Mouse (Mus musculus) NIH3T3 (cell line): ENCODE measurements at regions not wholly inside any gene's neighbourhood (a gene's known extent, or its start where the extent isn't known, plus 50 kb on each side); places are given as distances from the start of the nearest gene placed in this dataset.
"Not testable (repeated sequence)": the region's sequence is repeated elsewhere in the genome, so short reads cannot be mapped to it uniquely, and the experiment has no call there.

ENCODE experiments used
- DNase-seq: peaks from one replicate; pipeline ENCODE4 v3.0.0-alpha.2; 2012; ENCODE audit warnings: low read depth

DNA sequence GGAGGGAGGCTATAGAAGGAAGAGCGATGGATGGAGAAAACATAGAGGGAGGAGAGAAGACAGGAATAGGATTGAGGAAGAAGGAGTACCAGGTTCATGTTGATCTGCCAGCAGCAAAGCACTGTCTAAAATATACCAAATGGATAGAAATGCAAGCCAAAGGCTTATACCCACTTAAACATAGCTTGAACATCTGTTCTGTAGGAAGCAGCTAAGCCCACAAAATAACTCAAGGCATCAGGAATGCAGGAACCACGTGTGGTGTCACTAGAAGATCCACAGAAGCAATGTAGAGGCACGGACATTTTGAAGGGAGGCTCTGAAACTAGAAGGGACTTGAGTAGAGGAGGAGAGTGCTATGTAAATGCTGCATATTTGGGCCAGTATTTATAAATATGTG lies 78.9 kb downstream of the Smgc start:
- no peak for DNase-seq

DNA sequence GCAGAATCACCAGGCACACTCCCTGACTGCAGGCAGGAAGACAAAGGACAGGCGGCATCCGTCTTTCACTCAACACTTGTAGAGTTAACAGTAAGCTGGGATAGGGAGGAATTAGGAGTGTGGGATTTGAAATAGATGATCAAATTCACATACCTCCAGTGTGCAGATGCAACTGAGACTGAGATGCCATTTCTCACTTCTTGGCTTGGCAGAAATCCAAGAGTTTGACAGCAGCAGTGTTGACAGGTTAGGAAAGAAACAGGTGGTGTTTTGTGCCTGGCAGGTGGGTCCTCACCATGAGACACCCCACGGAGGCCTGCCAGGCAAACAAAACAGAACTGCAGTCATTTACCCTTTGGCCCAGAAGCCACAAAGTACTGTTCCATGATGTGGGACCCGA lies 79.8 kb downstream of the Smgc start:
- no peak for DNase-seq

DNA sequence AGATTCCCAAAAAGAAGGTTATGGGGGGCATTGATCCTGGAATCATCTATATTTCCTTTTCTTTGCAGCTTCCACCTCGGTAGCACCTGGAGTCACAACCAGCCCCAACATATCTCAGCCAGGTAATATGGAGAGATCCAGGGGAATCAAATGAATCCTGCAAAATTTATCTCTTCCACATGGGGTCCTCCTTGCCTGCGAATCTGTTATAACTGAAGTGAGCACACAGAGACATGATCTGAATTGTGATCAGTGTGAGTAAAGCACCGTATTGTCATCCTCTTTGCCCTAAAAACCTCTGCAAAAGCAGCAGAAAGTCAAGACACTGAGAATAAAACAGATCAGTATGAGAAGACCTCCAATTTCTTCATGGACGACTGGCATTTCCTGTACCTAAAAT lies 86.5 kb downstream of the Smgc start:
- no peak for DNase-seq

DNA sequence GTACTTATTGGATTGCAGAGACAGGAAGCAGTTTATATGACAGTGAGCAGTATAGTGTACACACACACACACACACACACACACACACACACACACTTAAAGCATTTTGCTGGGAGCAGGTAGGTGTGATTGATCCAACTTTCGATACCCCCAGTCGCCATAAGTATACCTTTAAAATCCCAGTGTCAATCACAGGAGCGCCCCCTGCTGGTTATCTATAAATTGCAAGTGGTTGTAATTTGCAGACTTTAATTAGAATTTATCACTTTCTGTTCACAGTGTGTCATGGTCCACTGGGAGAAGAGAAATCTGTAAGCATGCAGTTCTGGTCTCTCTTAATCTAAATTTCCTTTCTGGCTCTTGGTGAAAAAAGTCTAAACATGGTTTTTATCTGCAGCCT lies 89.4 kb downstream of the Smgc start:
- peak; percentile 17 for DNase-seq

DNA sequence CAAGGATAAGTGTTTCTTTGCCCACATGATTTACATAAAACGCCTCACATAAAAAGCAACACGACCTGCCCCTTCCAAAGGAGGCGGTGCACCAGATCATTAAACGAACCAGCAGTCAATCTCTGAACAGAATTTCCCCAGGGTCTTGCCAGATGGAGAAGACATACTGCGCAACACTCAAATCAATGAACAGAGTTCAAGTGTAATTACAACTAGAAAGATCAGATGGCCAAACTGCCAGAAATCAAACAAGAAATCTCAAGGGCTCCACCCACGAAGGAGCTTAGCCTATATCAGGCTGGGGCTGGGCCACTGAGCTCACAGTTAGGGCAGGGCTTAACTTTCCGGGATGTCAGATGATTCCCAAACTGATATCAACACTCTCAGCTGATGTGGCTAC lies 90.4 kb downstream of the Smgc start:
- no peak for DNase-seq

DNA sequence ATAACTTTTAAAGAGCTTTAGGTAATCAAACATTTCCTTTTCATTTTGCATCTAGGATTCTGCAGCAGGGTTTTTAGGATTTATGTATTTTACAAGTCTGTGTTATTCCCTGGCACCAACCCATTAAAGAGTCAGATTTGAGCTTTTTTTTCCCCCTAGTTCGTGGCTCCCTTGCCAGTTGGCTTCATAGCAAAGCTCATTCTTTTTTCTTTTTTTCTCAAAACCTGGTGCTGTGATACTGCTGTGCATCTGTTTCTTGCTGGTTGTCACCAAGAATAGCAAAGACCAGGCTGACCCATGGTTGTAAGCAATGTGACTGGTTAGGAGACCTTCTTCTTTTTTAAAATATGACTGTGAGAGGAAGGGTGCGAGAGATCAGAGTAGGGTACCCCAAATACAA lies 93.7 kb upstream of the Cntn1 start:
- DNase-seq = no peak

DNA sequence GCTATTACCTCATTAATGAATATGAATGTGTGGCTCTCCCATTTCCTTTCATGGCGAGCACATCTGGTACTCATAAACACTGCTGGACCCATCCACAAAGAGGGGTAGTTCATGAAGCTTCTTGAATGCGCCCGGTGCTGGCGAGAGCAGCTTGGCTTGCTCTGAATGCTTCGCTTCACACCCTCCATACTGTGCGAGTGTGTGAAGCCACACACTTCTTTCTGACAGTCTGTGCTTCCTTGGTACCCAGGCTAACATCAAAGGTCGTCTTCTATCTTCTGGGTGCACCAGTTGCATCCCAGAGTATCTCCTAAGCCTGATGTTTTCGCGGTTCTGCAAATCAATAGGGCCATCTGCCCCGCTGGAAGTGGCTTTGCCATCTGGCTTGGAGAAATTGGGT lies 85.8 kb upstream of the Cntn1 start:
- no peak for DNase-seq

DNA sequence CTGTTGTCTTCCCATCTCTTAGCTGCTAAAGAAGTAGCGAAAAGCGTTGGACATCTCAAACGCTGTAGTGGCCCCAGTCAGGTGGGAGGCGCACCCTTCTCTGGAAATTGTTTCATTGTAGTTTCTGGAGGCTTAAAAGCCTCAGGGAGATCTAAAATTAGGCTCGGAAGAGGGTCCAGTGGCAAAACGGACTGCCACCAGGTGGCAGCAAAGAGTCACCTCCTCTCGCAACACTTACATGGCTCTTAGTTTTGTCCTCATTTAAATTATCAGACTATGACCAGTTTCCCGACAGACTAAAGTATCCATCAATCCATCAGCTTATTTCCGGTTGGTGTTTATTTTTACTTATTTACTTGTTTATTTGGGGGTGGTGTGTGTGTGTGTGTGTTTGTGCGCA lies 81.6 kb upstream of the Cntn1 start:
- peak; percentile 81 for DNase-seq

DNA sequence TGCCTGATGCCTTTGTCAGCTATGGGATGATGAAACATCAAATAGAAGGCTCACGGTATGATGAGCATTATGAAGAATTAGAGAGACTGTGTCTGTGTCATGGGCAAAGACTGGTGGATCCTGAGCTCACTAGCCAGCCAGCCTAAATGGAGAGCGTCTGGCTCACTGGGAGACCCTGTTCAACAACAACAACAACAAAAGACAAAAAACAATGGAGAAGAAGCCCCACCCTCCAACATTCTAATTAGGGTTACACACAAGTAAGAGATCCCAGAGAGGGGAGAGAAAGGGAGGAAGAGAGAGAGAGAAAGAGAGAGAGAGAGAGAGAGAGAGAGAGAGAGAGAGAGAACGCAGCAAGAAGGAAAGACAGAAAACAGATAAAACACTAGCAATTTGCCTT lies 79.6 kb upstream of the Cntn1 start:
- no peak for DNase-seq

DNA sequence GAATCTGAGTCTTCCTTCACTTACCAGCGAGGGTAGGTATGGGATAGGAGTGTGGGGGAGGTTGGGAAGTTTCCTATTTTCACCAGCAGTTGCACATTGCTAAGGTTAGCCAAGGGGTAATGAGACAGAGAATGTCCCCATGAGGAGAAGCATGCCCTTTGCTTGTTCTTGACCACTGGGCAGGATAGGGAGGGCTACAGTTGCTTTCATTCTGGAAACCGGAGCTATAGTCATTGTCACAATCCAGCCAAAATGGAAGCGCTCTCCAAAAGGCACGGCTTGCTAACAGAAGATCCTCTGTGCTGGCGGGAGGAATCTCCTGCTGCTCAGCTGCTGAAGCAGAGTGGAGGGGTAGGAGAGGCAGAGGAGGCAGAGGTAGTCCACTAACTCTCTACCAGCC lies 79.1 kb upstream of the Cntn1 start:
- DNase-seq = no peak

DNA sequence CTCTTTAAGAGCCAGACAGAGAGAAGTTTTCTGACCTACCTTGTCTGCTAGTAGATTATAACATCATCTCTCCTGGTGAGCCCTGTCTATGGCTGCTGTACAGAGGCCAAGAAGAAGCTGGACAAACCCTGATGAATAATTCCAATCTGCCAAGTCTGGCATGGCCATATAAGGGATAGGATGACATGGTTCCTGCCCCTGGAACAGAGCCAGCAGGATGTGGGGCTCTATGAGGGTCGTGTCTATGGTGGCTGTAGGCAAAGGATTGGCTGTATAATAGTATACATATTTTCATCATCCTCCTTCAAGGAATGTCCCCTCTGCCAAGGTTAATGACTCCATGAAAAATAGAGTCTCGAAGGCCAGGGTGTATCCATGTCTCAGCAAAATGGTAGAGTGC lies 75.4 kb upstream of the Cntn1 start:
- no peak for DNase-seq

DNA sequence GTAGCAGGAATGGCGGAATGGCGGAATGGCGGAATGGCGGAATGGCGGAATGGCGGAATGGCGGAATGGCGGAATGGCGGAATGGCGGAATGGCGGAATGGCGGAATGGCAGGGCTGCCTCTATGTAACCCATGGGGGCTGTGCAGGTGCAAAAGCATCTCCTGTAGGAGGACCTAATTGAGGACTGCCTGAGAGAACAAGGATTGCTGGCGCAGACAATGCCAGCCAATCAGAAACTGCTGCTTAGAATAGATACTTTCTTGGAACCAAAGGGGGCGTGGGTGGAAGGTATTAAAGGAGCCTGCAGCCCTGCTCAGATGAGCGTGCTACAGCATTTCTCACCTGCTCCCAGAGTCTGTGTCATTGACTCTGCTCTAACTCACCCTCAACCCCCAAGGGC lies 67.8 kb upstream of the Cntn1 start:
- not testable (repeated sequence) for DNase-seq

DNA sequence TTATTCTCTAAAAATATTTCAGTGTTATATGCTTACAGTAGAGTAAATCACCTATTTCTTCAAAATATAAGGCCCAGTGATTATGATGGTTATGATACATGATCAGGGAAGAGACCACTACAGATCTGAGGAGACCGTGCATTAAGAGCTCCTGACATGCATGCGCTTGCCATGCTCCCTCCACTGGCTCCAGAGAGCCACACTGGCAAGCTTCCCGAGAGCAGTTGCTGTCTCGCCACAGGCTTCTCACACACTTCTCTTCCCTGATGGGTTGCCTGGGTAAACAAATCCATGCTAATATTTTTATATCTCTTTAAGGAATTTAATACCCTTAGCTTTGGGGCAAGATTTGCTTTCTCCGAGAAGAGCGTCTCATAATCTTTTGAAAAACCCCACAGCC lies 50.9 kb upstream of the Cntn1 start:
- DNase-seq = no peak
